ENCODE assay signal across 18 mouse cellular contexts in the genomic region with DNA sequence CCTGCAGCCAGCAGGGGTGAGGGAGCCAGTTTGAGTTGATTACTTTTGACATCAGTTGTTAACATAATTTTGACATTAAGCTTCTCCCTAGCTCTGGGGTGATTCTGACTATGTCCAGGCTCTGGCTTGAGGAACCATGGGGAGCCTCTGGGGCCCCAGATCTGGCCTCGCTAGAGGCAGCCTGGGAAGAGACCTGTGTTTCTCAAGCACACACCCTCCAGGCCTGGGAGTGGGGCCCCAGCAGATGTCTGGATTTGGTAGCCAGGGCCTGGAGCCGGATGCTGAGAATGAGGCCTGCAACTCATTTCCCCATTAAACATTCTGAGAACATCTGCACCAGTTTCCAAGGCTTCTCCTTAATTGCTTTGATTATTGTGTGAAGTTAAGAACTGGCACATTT.
"Had no signal": no experiment of that assay in that cellular context is flagged by ENCODE, and none has a peak within 500 bp of the region (broad histone marks: within the 10 kb centered on the region; RNA-seq: fewer than 3 reads in every experiment).

No protein-coding gene starts in this region.

- H3K4me2 ChIP-seq: kidney, embryonic 15.5 days; limb, embryonic 13.5 days; liver, embryonic 12.5 days; liver, embryonic 15.5 days; lung, embryonic 15.5 days; midbrain, embryonic 11.5 days; neural tube, embryonic 12.5 days; neural tube, embryonic 15.5 days had no signal

- H3K4me3 ChIP-seq: kidney, embryonic 15.5 days; limb, embryonic 10.5 days; limb, embryonic 13.5 days; liver, embryonic 12.5 days; liver, embryonic 15.5 days; lung, embryonic 15.5 days; neural tube, embryonic 12.5 days; neural tube, embryonic 15.5 days had no signal

- H3K27ac ChIP-seq: kidney, embryonic 15.5 days; limb, embryonic 10.5 days; limb, embryonic 13.5 days; liver, embryonic 12.5 days; liver, embryonic 15.5 days; lung, embryonic 15.5 days; neural tube, embryonic 12.5 days; neural tube, embryonic 15.5 days had no signal

- DNase-seq: kidney, postnatal 10 days; kidney, postnatal 36 days; liver; lung, adult 18-20 months; lung, postnatal 10 days; lung, postnatal 36 days; midbrain, embryonic 14.5 days; thymus, adult 18-20 months; thymus, postnatal 36 days had no signal

- H3K9me3 ChIP-seq: liver, embryonic 15.5 days had no signal

- H3K27me3 ChIP-seq: kidney, embryonic 15.5 days; limb, embryonic 13.5 days; liver, embryonic 12.5 days; liver, embryonic 15.5 days; lung, embryonic 15.5 days; neural tube, embryonic 12.5 days; neural tube, embryonic 15.5 days had no signal

- H3K9ac ChIP-seq: kidney, embryonic 15.5 days; limb, embryonic 13.5 days; liver, embryonic 12.5 days; liver, embryonic 15.5 days; lung, embryonic 15.5 days; neural tube, embryonic 12.5 days; neural tube, embryonic 15.5 days had no signal

- H3K4me1 ChIP-seq: kidney, embryonic 15.5 days; liver, embryonic 12.5 days; liver, embryonic 15.5 days; lung, embryonic 15.5 days; neural tube, embryonic 12.5 days; neural tube, embryonic 15.5 days had no signal

- ATAC-seq: liver, embryonic 12.5 days had no signal
